Mouse (Mus musculus) retina, adult 2 months (tissue): ENCODE results near the gene Trpv2.

Experiments
- DNase-seq: peaks from one replicate; pipeline ENCODE4 v3.0.0-alpha.2; 2012; ENCODE audit warnings: low read depth, low spot score

Gene Trpv2

GRCm38 (mm10) chr11:62630225-62630821 lies 56.0 kb downstream of the Trpv2 start:
- no peak for DNase-seq

GRCm38 (mm10) chr11:62631138-62631537 lies 56.9 kb downstream of the Trpv2 start:
- no peak for DNase-seq

- DNase-seq = no peak
These were observed 61.1 kb downstream of the Trpv2 start for GRCm38 (mm10) chr11:62635406-62635805.

GRCm38 (mm10) chr11:62636105-62636839 lies 62.0 kb downstream of the Trpv2 start:
- DNase-seq = no peak

- no peak for DNase-seq
These were observed 62.5 kb downstream of the Trpv2 start for GRCm38 (mm10) chr11:62636840-62637221.

GRCm38 (mm10) chr11:62637401-62637800 lies 63.1 kb downstream of the Trpv2 start:
- DNase-seq = no peak

GRCm38 (mm10) chr11:62637806-62638205 lies 63.5 kb downstream of the Trpv2 start:
- no peak for DNase-seq

GRCm38 (mm10) chr11:62638402-62638801 lies 64.1 kb downstream of the Trpv2 start:
- DNase-seq = no peak

GRCm38 (mm10) chr11:62640378-62640777 lies 66.1 kb downstream of the Trpv2 start:
- no peak for DNase-seq

- no peak for DNase-seq
These were observed 67.9 kb downstream of the Trpv2 start for GRCm38 (mm10) chr11:62642023-62642844.

- no peak for DNase-seq
These were observed 68.8 kb downstream of the Trpv2 start for GRCm38 (mm10) chr11:62643011-62643631.

GRCm38 (mm10) chr11:62643681-62644363 lies 69.5 kb downstream of the Trpv2 start:
- DNase-seq = no peak

- DNase-seq = no peak
These were observed 70.5 kb downstream of the Trpv2 start for GRCm38 (mm10) chr11:62644602-62645336.

GRCm38 (mm10) chr11:62645337-62645675 lies 71.0 kb downstream of the Trpv2 start:
- DNase-seq = no peak

- DNase-seq = no peak
These were observed 71.6 kb downstream of the Trpv2 start for GRCm38 (mm10) chr11:62645732-62646494.

GRCm38 (mm10) chr11:62646495-62646843 lies 72.2 kb downstream of the Trpv2 start:
- no peak for DNase-seq

- no peak for DNase-seq
These were observed 72.8 kb downstream of the Trpv2 start for GRCm38 (mm10) chr11:62646958-62647515.

- DNase-seq = no peak
These were observed 73.6 kb downstream of the Trpv2 start, which contains the start of gene Lrrc75a for GRCm38 (mm10) chr11:62647661-62648590. Gene Lrrc75a, minus strand, starts transcription at chr11:62648523.
